Comparison of ENCODE assay signal across 10 mouse cellular contexts in the genomic region with DNA sequence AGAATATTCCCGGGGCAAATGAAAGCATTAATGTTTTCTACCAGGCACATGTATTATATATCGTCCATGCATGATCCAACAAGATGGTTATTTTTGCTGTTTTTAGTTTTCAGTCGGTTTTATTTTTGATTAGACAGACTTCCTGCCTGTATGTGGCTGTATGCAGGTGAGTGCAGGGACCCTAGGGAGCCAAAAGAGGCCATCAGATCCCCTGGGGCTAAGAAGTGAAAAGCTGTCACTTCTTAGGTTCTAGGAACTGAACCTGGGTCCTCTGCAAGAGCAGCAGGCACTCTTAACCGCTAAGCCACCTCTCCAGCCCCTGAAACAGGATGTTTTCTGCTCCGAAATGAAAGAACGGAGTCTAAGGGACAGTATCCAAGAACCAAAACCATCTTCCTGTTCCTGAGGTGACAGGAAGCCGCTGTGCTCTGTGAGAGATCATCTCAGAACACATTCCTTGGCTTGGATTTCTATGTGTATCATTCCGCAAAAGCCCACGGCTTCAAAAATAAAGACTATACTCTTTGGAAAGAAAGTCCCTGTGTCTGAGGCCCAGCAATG. TPM values are rescaled to one million over a fixed set of nuclear protein-coding genes. Genes with fewer than 3 reads are reported as not detected.
DNase-seq lines count a peak whose midpoint lies in the region; ATAC-seq lines count a peak whose summit lies in the region.
"Had no signal": no experiment of that assay in that cellular context is flagged by ENCODE, and none has a peak within 500 bp of the region (broad histone marks: within the 10 kb centered on the region; RNA-seq: fewer than 3 reads in every experiment).

No protein-coding gene starts in this region.

- no peaks in the 10 kb centered on the region for H3K27me3 ChIP-seq in limb, embryonic 15.5 days
- no peaks in the 10 kb centered on the region for H3K27me3 ChIP-seq in limb, embryonic 10.5 days (ENCODE audit: low read depth, poor library complexity, severe bottlenecking)
- no peaks in the 10 kb centered on the region for H3K27me3 ChIP-seq in intestine, embryonic 16.5 days (replicated peaks; ENCODE audit: control insufficient read depth, insufficient read depth, low read length)
- H3K27me3 ChIP-seq: Patski had no signal

- no peak overlapping the region for H3K4me2 ChIP-seq in limb, embryonic 15.5 days
- H3K4me2 ChIP-seq in intestine, embryonic 16.5 days (ENCODE audit: low read depth, low read length) = 0 out of 2 replicates have a peak overlapping the region, but pooled peaks have one; percentile 4

- H3K4me1 ChIP-seq in limb, embryonic 15.5 days = peaks cover 7% of the 10 kb centered on the region
- H3K4me1 ChIP-seq in limb, embryonic 10.5 days = peaks cover 11% of the 10 kb centered on the region; the same call in 1 of the 2 replicates
- H3K4me1 ChIP-seq in intestine, embryonic 16.5 days (ENCODE audit: control insufficient read depth, insufficient read depth, low read length) = no peaks in the 10 kb centered on the region

- H3K27ac ChIP-seq in limb, embryonic 15.5 days = peak overlapping the region; percentile 12; the same call in 1 of the 2 replicates
- H3K27ac ChIP-seq in limb, embryonic 10.5 days = no peak overlapping the region
- H3K27ac ChIP-seq in intestine, embryonic 16.5 days (ENCODE audit: low read length) = peak overlapping the region; percentile 13; the same call in 1 of the 2 replicates

- H3K9me3 ChIP-seq in limb, embryonic 15.5 days = no peaks in the 10 kb centered on the region
- no peaks in the 10 kb centered on the region for H3K9me3 ChIP-seq in limb, embryonic 10.5 days (replicated peaks)
- H3K9me3 ChIP-seq in intestine, embryonic 16.5 days (ENCODE audit: control insufficient read depth, low read length) = no peaks in the 10 kb centered on the region

- no peaks in the 10 kb centered on the region for H3K36me3 ChIP-seq in limb, embryonic 15.5 days
- no peaks in the 10 kb centered on the region for H3K36me3 ChIP-seq in limb, embryonic 10.5 days
- no peaks in the 10 kb centered on the region for H3K36me3 ChIP-seq in intestine, embryonic 16.5 days (ENCODE audit: control insufficient read depth, insufficient read depth, low read length)

- DNase-seq in limb, embryonic 10.5 days (ENCODE audit: low spot score) = no peak
- DNase-seq in CD4-positive helper T cell, adult 2 months (ENCODE audit: low read depth, low spot score) = peak; percentile 30
- peak; percentile 54 for DNase-seq in Muller cell, postnatal 12 days (ENCODE audit: inconsistent ontology term)
- no peak for DNase-seq in frontal cortex, adult 2 months (ENCODE audit: extremely low spot score in 1 of 2, low spot score in 1 of 2)
- DNase-seq: gastrocnemius, postnatal 10 days; midbrain, embryonic 14.5 days had no signal

- no peak overlapping the region for H3K4me3 ChIP-seq in limb, embryonic 15.5 days
- H3K4me3 ChIP-seq in limb, embryonic 10.5 days = no peak overlapping the region
- no peak overlapping the region for H3K4me3 ChIP-seq in intestine, embryonic 16.5 days (ENCODE audit: low read length)

- WGBS in limb, embryonic 15.5 days = 70% methylated on average over 9 of the region's 9 CpGs
- 79% methylated on average over 9 of the region's 9 CpGs for WGBS in limb, embryonic 10.5 days
- WGBS in intestine, embryonic 16.5 days = 58% methylated on average over 9 of the region's 9 CpGs

- no peak overlapping the region for H3K9ac ChIP-seq in limb, embryonic 15.5 days
- H3K9ac ChIP-seq in intestine, embryonic 16.5 days (ENCODE audit: low read depth, low read length) = no peak overlapping the region

- no peak for ATAC-seq in limb, embryonic 15.5 days (ENCODE audit: insufficient number of reproducible peaks, low FRiP score, low TSS enrichment, low read depth)
- no peak for ATAC-seq in intestine, embryonic 16.5 days
- ATAC-seq in cerebellum, adult (ENCODE audit: insufficient number of reproducible peaks, low FRiP score, low TSS enrichment) = no peak
- ATAC-seq: Patski had no signal

RNA-seq across cellular contexts. Expression of a gene that starts 15.9 kb away (rescaled TPM):
- 154 and 163 TPM in 2 replicates for polyA plus RNA-seq in limb, embryonic 15.5 days (2015; fragmentation: Nextera tagmentation; extraction: Ambion mirVana)
- 31.9 and 32.0 TPM in 2 replicates for polyA plus RNA-seq in limb, embryonic 10.5 days (2016; fragmentation: Nextera tagmentation; extraction: Ambion mirVana)
- polyA plus RNA-seq in intestine, embryonic 16.5 days (2015; fragmentation: Nextera tagmentation; extraction: Ambion mirVana) = 106 and 108 TPM in 2 replicates
- polyA plus RNA-seq in frontal cortex, adult 2 months (2012; rRNA removed) = 21.3 and 25.7 TPM in 2 replicates

RNA-seq across cellular contexts. Expression of a gene that starts 16.0 kb away (rescaled TPM):
- 18.6 and 19.1 TPM in 2 replicates for polyA plus RNA-seq in limb, embryonic 15.5 days (2015; fragmentation: Nextera tagmentation; extraction: Ambion mirVana)
- 6.5 and 9.0 TPM in 2 replicates for polyA plus RNA-seq in limb, embryonic 10.5 days (2016; fragmentation: Nextera tagmentation; extraction: Ambion mirVana)
- 10.2 TPM in 2 replicates for polyA plus RNA-seq in intestine, embryonic 16.5 days (2015; fragmentation: Nextera tagmentation; extraction: Ambion mirVana)
- polyA plus RNA-seq in frontal cortex, adult 2 months (2012; rRNA removed) = 9.2 and 9.8 TPM in 2 replicates

RNA-seq across cellular contexts. Expression of a gene that starts 54.8 kb away (rescaled TPM):
- polyA plus RNA-seq in limb, embryonic 15.5 days (2015; fragmentation: Nextera tagmentation; extraction: Ambion mirVana) = 21.5 and 35.0 TPM in 2 replicates
- 30.4 and 33.3 TPM in 2 replicates for polyA plus RNA-seq in limb, embryonic 10.5 days (2016; fragmentation: Nextera tagmentation; extraction: Ambion mirVana)
- polyA plus RNA-seq in intestine, embryonic 16.5 days (2015; fragmentation: Nextera tagmentation; extraction: Ambion mirVana) = 13.7 and 15.6 TPM in 2 replicates
- polyA plus RNA-seq in frontal cortex, adult 2 months (2012; rRNA removed) = 7.8 and 8.2 TPM in 2 replicates

Comparison
In these comparisons a context has a peak if more than half of its experiments do, and no peak if none do; other contexts are left out.
1. DNase-seq: peak in CD4-positive helper T cell, adult 2 months (single experiment) and Muller cell, postnatal 12 days (single experiment); none in limb, embryonic 10.5 days (single experiment) and frontal cortex, adult 2 months (0 of 2).